ENCODE assay signal across 8 mouse cellular contexts in genomic region chr4:46650086-46650753, GRCm38 (mm10). TPM values are rescaled to one million over a fixed set of nuclear protein-coding genes. Genes with fewer than 3 reads are reported as not detected.
DNase-seq lines count a peak whose midpoint lies in the region; ATAC-seq lines count a peak whose summit lies in the region.

Gene Tbc1d2, minus strand, starts transcription at chr4:46650209.

- WGBS in embryonic facial prominence, embryonic 10.5 days: under 1% methylated on average over 69 of the region's 69 CpGs
- under 1% methylated on average over 69 of the region's 69 CpGs for WGBS in intestine, embryonic 15.5 days

- H3K9me3 ChIP-seq in embryonic facial prominence, embryonic 10.5 days: no peaks in the 10 kb centered on the region
- no peaks in the 10 kb centered on the region for H3K9me3 ChIP-seq in intestine, embryonic 15.5 days

- H3K36me3 ChIP-seq in embryonic facial prominence, embryonic 10.5 days (replicated peaks): no peaks in the 10 kb centered on the region
- H3K36me3 ChIP-seq in intestine, embryonic 15.5 days: no peaks in the 10 kb centered on the region

- ATAC-seq in intestine, embryonic 15.5 days: peak; percentile 98

- H3K4me3 ChIP-seq in embryonic facial prominence, embryonic 10.5 days: peak within 1 kb of the TSS; percentile 69
- H3K4me3 ChIP-seq in intestine, embryonic 15.5 days (replicated peaks): peak within 1 kb of the TSS; percentile 73

- H3K27ac ChIP-seq in embryonic facial prominence, embryonic 10.5 days (replicated peaks): peak within 1 kb of the TSS; percentile 93
- peak within 1 kb of the TSS; percentile 85 for H3K27ac ChIP-seq in intestine, embryonic 15.5 days

- H3K4me2 ChIP-seq in intestine, embryonic 15.5 days (replicated peaks): peak within 1 kb of the TSS; percentile 90

- H3K9ac ChIP-seq in intestine, embryonic 15.5 days: peak within 1 kb of the TSS; percentile 69

- DNase-seq in adrenal gland, postnatal 14 days: peak; percentile 96
- DNase-seq in embryonic facial prominence, embryonic 10.5 days (ENCODE audit: low spot score): peak; percentile 95
- peak; percentile 90 to 93 for DNase-seq in gastrocnemius, postnatal 4 days (ENCODE audit: low spot score in 2 of 2)
- peak; percentile 96 for DNase-seq in left cerebral cortex, postnatal 25 days (ENCODE audit: low spot score in 2 of 2)
- peak; percentile 92 for DNase-seq in mesoderm, embryonic 11.5 days (ENCODE audit: low read depth, low spot score)
- DNase-seq in right cerebral cortex, postnatal 25 days: peak; percentile 95
- peak; percentile 96 for DNase-seq in urinary bladder, postnatal 36 days (ENCODE audit: low spot score in 2 of 2)

- peaks cover 15% of the 10 kb centered on the region for H3K4me1 ChIP-seq in embryonic facial prominence, embryonic 10.5 days
- 0 out of 2 replicates have a peak, but pooled peaks cover 10% of the 10 kb centered on the region for H3K4me1 ChIP-seq in intestine, embryonic 15.5 days (replicated peaks)

- H3K27me3 ChIP-seq in embryonic facial prominence, embryonic 10.5 days (replicated peaks; ENCODE audit: low read depth, poor library complexity, severe bottlenecking): peaks cover 53% of the 10 kb centered on the region
- no peaks in the 10 kb centered on the region for H3K27me3 ChIP-seq in intestine, embryonic 15.5 days (replicated peaks)

- intact Hi-C loops in left cerebral cortex, postnatal 25 days (cut with DNase I): loop anchor here (1.0 kb wide), 1 partner anchor 143 kb away; no protein-coding TSS in a partner anchor

RNA-seq across cellular contexts. Expression of gene Tbc1d2, which starts in this region (rescaled TPM):
- 2.0 and 3.1 TPM in 2 replicates for total RNA-seq in adrenal gland, postnatal 14 days (2021)
- 2.3 TPM in 2 replicates for polyA plus RNA-seq in embryonic facial prominence, embryonic 10.5 days (2016; fragmentation: Nextera tagmentation; extraction: Ambion mirVana)
- total RNA-seq in gastrocnemius, postnatal 4 days (2021): 1 to 10 TPM; 1.6 to 1.8 TPM
- 6.0 and 6.3 TPM in 2 replicates for polyA plus RNA-seq in intestine, embryonic 15.5 days (2015; fragmentation: Nextera tagmentation; extraction: Ambion mirVana)
- total RNA-seq in left cerebral cortex, postnatal 25 days (2021): 1 to 10 TPM; 2.6 to 3.3 TPM

Comparison
In these comparisons a context has a peak if more than half of its experiments do, and no peak if none do; other contexts are left out.
1. Peak in every context shown above with its lines: DNase-seq, ATAC-seq, H3K4me3 ChIP-seq and H3K27ac ChIP-seq.